ENCODE assay signal across 18 mouse cellular contexts in the genomic region with DNA sequence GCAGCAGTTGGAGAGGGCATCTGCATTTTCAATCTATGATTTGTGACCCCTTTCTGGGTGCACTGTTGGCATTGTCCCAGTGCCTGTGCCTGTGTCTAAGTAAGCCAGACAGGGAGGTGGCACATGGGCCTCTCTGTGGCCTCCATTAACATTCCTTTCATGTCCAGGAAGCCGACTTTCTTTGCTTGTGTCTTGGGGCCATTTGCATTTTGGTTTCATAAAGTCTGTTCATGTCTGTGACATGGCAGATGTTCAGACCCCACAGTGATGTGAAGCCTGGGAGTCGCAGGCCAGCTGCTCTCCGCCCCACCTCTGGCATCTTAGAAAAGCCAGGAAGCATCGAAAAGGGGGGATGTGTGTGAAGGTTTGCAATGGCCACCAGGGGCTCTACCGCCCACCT.
DNase-seq lines count a peak whose midpoint lies in the region; ATAC-seq lines count a peak whose summit lies in the region.
"Had no signal": no experiment of that assay in that cellular context is flagged by ENCODE, and none has a peak within 500 bp of the region (broad histone marks: within the 10 kb centered on the region; RNA-seq: fewer than 3 reads in every experiment).

No protein-coding gene starts in this region.

- DNase-seq in hindbrain, embryonic 10.5 days (ENCODE audit: low spot score): no peak
- no peak for DNase-seq in hindbrain, embryonic 14.5 days (ENCODE audit: low spot score)
- DNase-seq in layer of hippocampus, postnatal 36 days: no peak
- DNase-seq in retina, embryonic 14.5 days (ENCODE audit: low spot score): no peak
- DNase-seq: heart, adult 11 months; heart, postnatal 36 days; kidney, postnatal 14 days; layer of hippocampus, adult 9-11 months; lung, adult 18-20 months; lung, postnatal 36 days; right cerebral cortex, postnatal 25 days had no signal

- H3K9me3 ChIP-seq in hindbrain, embryonic 10.5 days: no peaks in the 10 kb centered on the region
- H3K9me3 ChIP-seq in hindbrain, embryonic 14.5 days (ENCODE audit: control insufficient read depth, low read length): no peaks in the 10 kb centered on the region
- H3K9me3 ChIP-seq in forebrain, embryonic 15.5 days: no peaks in the 10 kb centered on the region
- no peaks in the 10 kb centered on the region for H3K9me3 ChIP-seq in hindbrain, embryonic 16.5 days (ENCODE audit: control insufficient read depth, low read length)
- H3K9me3 ChIP-seq in midbrain, embryonic 16.5 days (replicated peaks; ENCODE audit: control insufficient read depth, low read length, poor library complexity, severe bottlenecking): no peaks in the 10 kb centered on the region
- H3K9me3 ChIP-seq: heart, embryonic 13.5 days had no signal

- ATAC-seq in hindbrain, embryonic 14.5 days (ENCODE audit: low FRiP score): no peak
- peak; percentile 15; the same call in 1 of the 2 replicates for ATAC-seq in forebrain, embryonic 15.5 days (replicated peaks)
- 0 out of 2 replicates have a peak, but pooled peaks have one; percentile 12 for ATAC-seq in hindbrain, embryonic 16.5 days
- 0 out of 2 replicates have a peak, but pooled peaks have one; percentile 23 for ATAC-seq in midbrain, embryonic 16.5 days
- ATAC-seq in erythroid progenitor cell, adult 5-6 weeks (replicated peaks; ENCODE audit: low FRiP score, poor library complexity, severe bottlenecking): no peak
- ATAC-seq: intestine, postnatal 0 days; Patski had no signal

- no peak overlapping the region for H3K9ac ChIP-seq in hindbrain, embryonic 14.5 days
- no peak overlapping the region for H3K9ac ChIP-seq in forebrain, embryonic 15.5 days (replicated peaks)
- H3K9ac ChIP-seq in hindbrain, embryonic 16.5 days (ENCODE audit: low read depth, low read length): no peak overlapping the region; the same call in 1 of the 2 replicates
- H3K9ac ChIP-seq in midbrain, embryonic 16.5 days (ENCODE audit: low read depth, low read length): no peak overlapping the region
- H3K9ac ChIP-seq: heart, embryonic 13.5 days had no signal

- 63% methylated on average over 5 of the region's 5 CpGs for WGBS in hindbrain, embryonic 10.5 days
- 41% methylated on average over 5 of the region's 5 CpGs for WGBS in hindbrain, embryonic 14.5 days
- 57% methylated on average over 5 of the region's 5 CpGs for WGBS in forebrain, embryonic 15.5 days
- WGBS in hindbrain, embryonic 16.5 days: 39% methylated on average over 5 of the region's 5 CpGs
- 40% methylated on average over 5 of the region's 5 CpGs for WGBS in midbrain, embryonic 16.5 days

- H3K27me3 ChIP-seq in hindbrain, embryonic 10.5 days (ENCODE audit: insufficient read depth, poor library complexity, severe bottlenecking): peaks cover 82% of the 10 kb centered on the region
- peaks cover 9% of the 10 kb centered on the region; the same call in 1 of the 2 replicates for H3K27me3 ChIP-seq in hindbrain, embryonic 14.5 days (ENCODE audit: control insufficient read depth, insufficient read depth, low read length)
- no peaks in the 10 kb centered on the region for H3K27me3 ChIP-seq in forebrain, embryonic 15.5 days
- 0 out of 2 replicates have a peak, but pooled peaks cover 2% of the 10 kb centered on the region for H3K27me3 ChIP-seq in hindbrain, embryonic 16.5 days (replicated peaks; ENCODE audit: control insufficient read depth, insufficient read depth, low read length)
- no peaks in the 10 kb centered on the region for H3K27me3 ChIP-seq in midbrain, embryonic 16.5 days (ENCODE audit: control insufficient read depth, insufficient read depth, low read depth, low read length)

- H3K36me3 ChIP-seq in hindbrain, embryonic 10.5 days: no peaks in the 10 kb centered on the region
- no peaks in the 10 kb centered on the region for H3K36me3 ChIP-seq in hindbrain, embryonic 14.5 days (replicated peaks; ENCODE audit: control insufficient read depth, insufficient read depth)
- H3K36me3 ChIP-seq in forebrain, embryonic 15.5 days: no peaks in the 10 kb centered on the region
- no peaks in the 10 kb centered on the region for H3K36me3 ChIP-seq in hindbrain, embryonic 16.5 days (ENCODE audit: control insufficient read depth, insufficient read depth, low read length)
- H3K36me3 ChIP-seq in midbrain, embryonic 16.5 days (ENCODE audit: control insufficient read depth, insufficient read depth, low read length): no peaks in the 10 kb centered on the region
- H3K36me3 ChIP-seq: heart, embryonic 13.5 days had no signal

- peaks cover 55% of the 10 kb centered on the region for H3K4me1 ChIP-seq in hindbrain, embryonic 10.5 days (replicated peaks)
- H3K4me1 ChIP-seq in hindbrain, embryonic 14.5 days (replicated peaks; ENCODE audit: control insufficient read depth, insufficient read depth, low read length): peaks cover 18% of the 10 kb centered on the region
- peaks cover 20% of the 10 kb centered on the region for H3K4me1 ChIP-seq in forebrain, embryonic 15.5 days
- peaks cover 18% of the 10 kb centered on the region for H3K4me1 ChIP-seq in hindbrain, embryonic 16.5 days (ENCODE audit: control insufficient read depth, insufficient read depth, low read depth, low read length)
- peaks cover 15% of the 10 kb centered on the region; the same call in 1 of the 2 replicates for H3K4me1 ChIP-seq in midbrain, embryonic 16.5 days (ENCODE audit: control insufficient read depth, insufficient read depth, low read length)

- peak overlapping the region; percentile 53 for H3K27ac ChIP-seq in hindbrain, embryonic 10.5 days
- H3K27ac ChIP-seq in hindbrain, embryonic 14.5 days: no peak overlapping the region
- H3K27ac ChIP-seq in forebrain, embryonic 15.5 days (replicated peaks): no peak overlapping the region
- H3K27ac ChIP-seq in hindbrain, embryonic 16.5 days (ENCODE audit: low read depth, low read length): no peak overlapping the region
- H3K27ac ChIP-seq in midbrain, embryonic 16.5 days (ENCODE audit: low read length): peak overlapping the region; percentile 32; the same call in 1 of the 2 replicates
- H3K27ac ChIP-seq: heart, embryonic 13.5 days had no signal

- no peak overlapping the region for H3K4me3 ChIP-seq in hindbrain, embryonic 10.5 days
- no peak overlapping the region for H3K4me3 ChIP-seq in hindbrain, embryonic 14.5 days (replicated peaks; ENCODE audit: low read length)
- no peak overlapping the region for H3K4me3 ChIP-seq in forebrain, embryonic 15.5 days
- no peak overlapping the region for H3K4me3 ChIP-seq in hindbrain, embryonic 16.5 days (ENCODE audit: low read length)
- H3K4me3 ChIP-seq in midbrain, embryonic 16.5 days (ENCODE audit: low read depth, low read length): no peak overlapping the region
- H3K4me3 ChIP-seq: heart, embryonic 13.5 days had no signal

- no peak overlapping the region for H3K4me2 ChIP-seq in hindbrain, embryonic 14.5 days (replicated peaks)
- H3K4me2 ChIP-seq in forebrain, embryonic 15.5 days (replicated peaks): no peak overlapping the region
- H3K4me2 ChIP-seq in hindbrain, embryonic 16.5 days (ENCODE audit: low read length): no peak overlapping the region
- no peak overlapping the region for H3K4me2 ChIP-seq in midbrain, embryonic 16.5 days (ENCODE audit: low read length)
- H3K4me2 ChIP-seq: heart, embryonic 13.5 days had no signal

Comparison
In these comparisons a context has a peak if more than half of its experiments do, and no peak if none do; other contexts are left out.
1. H3K27ac ChIP-seq: peak in hindbrain, embryonic 10.5 days (single experiment) and midbrain, embryonic 16.5 days (single experiment); none in hindbrain, embryonic 14.5 days (single experiment), forebrain, embryonic 15.5 days (single experiment) and hindbrain, embryonic 16.5 days (single experiment).
2. ATAC-seq: peak in forebrain, embryonic 15.5 days (single experiment), hindbrain, embryonic 16.5 days (single experiment) and midbrain, embryonic 16.5 days (single experiment); none in hindbrain, embryonic 14.5 days (single experiment) and erythroid progenitor cell, adult 5-6 weeks (single experiment).